Mouse (Mus musculus) myocyte (in vitro differentiated cells): ENCODE data around the gene Slc39a10. TPM values are rescaled to one million over a fixed set of nuclear protein-coding genes. Genes with fewer than 3 reads are reported as not detected.

Experiments
- H3K27me3 ChIP-seq: one replicate; pipeline ENCODE4 v1.6.1; 2011; ENCODE audit not compliant: control insufficient read depth, insufficient read depth, insufficient read length
- H3K36me3 ChIP-seq: one replicate; pipeline ENCODE4 v1.6.1; 2011; ENCODE audit not compliant: control insufficient read depth, insufficient read depth
- H3K4me2 ChIP-seq: one replicate; pipeline ENCODE4 v1.6.1; 2011; ENCODE audit warnings: low read depth, control low read depth
- H3K4me3 ChIP-seq: one replicate; pipeline ENCODE4 v1.5.1; 2011; ENCODE audit warnings: mild to moderate bottlenecking, control low read depth, moderate library complexity
- H3K79me2 ChIP-seq: one replicate; pipeline ENCODE4 v1.6.1; 2011; ENCODE audit not compliant: control insufficient read depth, insufficient read depth
- H3ac ChIP-seq: one replicate; pipeline ENCODE4 v1.6.1; 2011; ENCODE audit not compliant: control insufficient read depth, insufficient read length
- CEBPB ChIP-seq: IDR thresholded peaks from 2 replicates; pipeline ENCODE4 v1.6.1; 2011; ENCODE audit warnings: mild to moderate bottlenecking, moderate library complexity; ENCODE audit not compliant: poor library complexity, insufficient read depth, severe bottlenecking
- E2F4 ChIP-seq: IDR thresholded peaks from one replicate; pipeline ENCODE4 v1.6.1; 2011; ENCODE audit warnings: mild to moderate bottlenecking, control low read depth, moderate library complexity; ENCODE audit not compliant: insufficient read depth
- MAX ChIP-seq: IDR thresholded peaks from one replicate; pipeline ENCODE4 v1.6.1; 2011; ENCODE audit warnings: low read depth, mild to moderate bottlenecking, control low read depth
- MYOD1 ChIP-seq, 3 experiments: IDR thresholded peaks; one replicate each; pipeline ENCODE4 v1.6.1; 2011; ENCODE audit warnings: control low read depth in 2 of 3, low read depth in 2 of 3, mild to moderate bottlenecking in 2 of 3, moderate library complexity in 1 of 3; ENCODE audit not compliant: insufficient read length in 2 of 3, control insufficient read depth in 1 of 3
- MYOG ChIP-seq, 3 experiments: IDR thresholded peaks; one replicate each; pipeline ENCODE4 v1.6.1; 2011; ENCODE audit warnings: control low read depth in 2 of 3, low read depth in 2 of 3, mild to moderate bottlenecking in 2 of 3; ENCODE audit not compliant: insufficient read length in 2 of 3, control insufficient read depth in 1 of 3, insufficient read depth in 1 of 3
- POLR2A ChIP-seq: IDR thresholded peaks from one replicate; pipeline ENCODE4 v1.6.1; 2011; ENCODE audit warnings: low read depth, mild to moderate bottlenecking, control low read depth, moderate library complexity; ENCODE audit not compliant: insufficient read length
- POLR2AphosphoS2 ChIP-seq: IDR thresholded peaks from one replicate; pipeline ENCODE4 v1.6.1; 2011; ENCODE audit warnings: low read depth, control low read depth; ENCODE audit not compliant: insufficient read length
- REST ChIP-seq: IDR thresholded peaks from one replicate; pipeline ENCODE4 v1.6.1; 2011; ENCODE audit warnings: mild to moderate bottlenecking, control low read depth, moderate library complexity; ENCODE audit not compliant: insufficient read depth, insufficient read length
- SRF ChIP-seq: IDR thresholded peaks from one replicate; pipeline ENCODE4 v1.6.1; 2011; ENCODE audit warnings: low read depth; ENCODE audit not compliant: control insufficient read depth, insufficient read length
- TCF12 ChIP-seq: IDR thresholded peaks from one replicate; pipeline ENCODE4 v1.6.1; 2011; ENCODE audit warnings: mild to moderate bottlenecking, control low read depth; ENCODE audit not compliant: poor library complexity, insufficient read depth, severe bottlenecking
- TCF3 ChIP-seq: IDR thresholded peaks from one replicate; pipeline ENCODE4 v1.6.1; 2011; ENCODE audit warnings: low read depth, control low read depth; ENCODE audit not compliant: insufficient read length
- USF1 ChIP-seq: IDR thresholded peaks from one replicate; pipeline ENCODE4 v1.6.1; 2011; ENCODE audit warnings: low read depth, mild to moderate bottlenecking, control low read depth, moderate library complexity
- polyA plus RNA-seq: library from polyadenylated mRNA; unstranded; fragments of >200 nt; fragmentation: generic; extraction: Trizol; gene quantifications from one replicate; pipeline ENCODE4 v1.2.1, GENCODE M21; 2012; ENCODE audit warnings: missing spikeins

The Slc39a10 gene
- polyA plus RNA-seq, 1 experiment = 2.3 TPM

DNA sequence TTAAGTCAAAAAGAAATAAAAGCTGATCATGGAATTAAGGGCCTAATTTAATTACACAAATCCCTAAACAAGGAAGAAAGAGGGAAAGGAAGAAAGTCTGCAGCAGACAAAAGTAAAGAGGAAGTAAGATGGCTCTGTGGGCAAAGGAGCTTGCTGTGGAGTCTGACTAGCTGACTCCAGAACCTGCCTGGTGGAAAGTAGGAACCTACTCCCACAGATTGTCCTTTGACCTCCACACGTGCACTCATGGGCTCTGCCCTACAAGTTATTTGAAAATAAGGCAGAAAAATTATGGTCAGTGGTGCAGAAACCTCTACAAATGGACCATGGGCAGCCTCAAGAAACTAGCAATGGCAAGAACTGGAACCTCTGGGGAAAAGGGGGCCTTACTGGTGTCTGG is 32.6 kb downstream of the Slc39a10 start:
- Histone ChIP-seq H3K27me3 (no peaks in the 10 kb centered on the region), H3ac (no peak overlapping the region), H3K4me3 (no peak overlapping the region), H3K4me2 (no peak overlapping the region), H3K36me3 (no peaks in the 10 kb centered on the region), H3K79me2 (no peaks in the 10 kb centered on the region)
- TF ChIP-seq TCF12 (no peak), CEBPB (no peak), E2F4 (no peak), MYOG (IDR thresholded peaks at IDR 0.05; ENCODE audit: control insufficient read depth in 1 of 3, insufficient read depth in 1 of 3, insufficient read length in 2 of 3, low read depth in 2 of 3) (no peak), POLR2AphosphoS2 (no peak), SRF (no peak), MYOD1 (IDR thresholded peaks at IDR 0.05; ENCODE audit: control insufficient read depth in 1 of 3, insufficient read length in 2 of 3, low read depth in 2 of 3) (no peak), POLR2A (no peak), REST (no peak)

DNA sequence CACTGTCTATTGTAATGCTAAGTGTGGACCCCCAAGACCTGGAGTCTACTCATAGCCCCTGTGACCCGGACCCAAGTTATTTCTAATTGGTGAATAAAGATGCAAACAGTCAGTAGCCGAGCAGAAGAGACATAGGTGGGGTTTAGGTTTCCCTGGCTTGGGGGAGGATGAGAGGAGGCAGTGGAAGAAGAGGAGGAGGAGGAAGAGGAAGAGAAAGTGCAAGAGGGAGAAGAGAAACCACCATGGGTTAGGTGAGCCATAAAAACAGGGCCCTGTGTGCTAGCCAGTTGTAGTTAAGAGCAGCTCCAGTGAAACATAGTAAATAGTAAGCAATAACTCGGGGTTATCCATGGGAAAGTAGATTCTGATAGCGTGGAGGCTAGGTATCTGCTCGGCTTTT is 34.1 kb downstream of the Slc39a10 start:
- TF ChIP-seq TCF3 (no peak), POLR2AphosphoS2 (no peak), MYOD1 (IDR thresholded peaks at IDR 0.05; ENCODE audit: control insufficient read depth in 1 of 3, insufficient read length in 2 of 3, low read depth in 2 of 3) (no peak), MAX (no peak), POLR2A (no peak), REST (no peak), USF1 (no peak), CEBPB (no peak), SRF (no peak)
- Histone ChIP-seq H3K36me3 (no peaks in the 10 kb centered on the region), H3K79me2 (no peaks in the 10 kb centered on the region), H3K4me3 (no peak overlapping the region), H3K4me2 (no peak overlapping the region), H3ac (no peak overlapping the region), H3K27me3 (no peaks in the 10 kb centered on the region)

DNA sequence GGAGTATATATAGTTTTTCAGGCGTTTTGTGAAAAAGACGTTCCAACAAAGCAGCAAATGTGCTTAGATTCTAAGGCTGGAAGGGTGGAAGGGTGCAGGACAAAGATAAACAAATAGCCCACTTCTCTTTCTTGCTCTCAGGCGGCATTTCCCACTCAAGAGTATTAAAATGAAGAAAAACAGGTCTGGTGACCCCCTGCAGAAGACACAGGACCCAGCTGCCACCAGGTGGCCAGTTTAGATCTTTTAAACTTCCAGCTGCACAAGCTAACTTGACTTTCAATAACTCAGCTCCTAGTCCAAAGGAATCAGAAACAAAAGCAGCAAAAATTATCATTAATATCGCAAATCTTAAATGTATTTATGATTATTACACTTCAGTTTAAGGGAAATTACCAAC is 36.2 kb downstream of the Slc39a10 start:
- TF ChIP-seq TCF3 (no peak), MYOG (IDR thresholded peaks at IDR 0.05; ENCODE audit: control insufficient read depth in 1 of 3, insufficient read depth in 1 of 3, insufficient read length in 2 of 3, low read depth in 2 of 3) (no peak), CEBPB (no peak), E2F4 (no peak), SRF (no peak), TCF12 (no peak), MYOD1 (IDR thresholded peaks at IDR 0.05; ENCODE audit: control insufficient read depth in 1 of 3, insufficient read length in 2 of 3, low read depth in 2 of 3) (no peak)
- no peaks in the 10 kb centered on the region for H3K79me2 ChIP-seq
- no peak overlapping the region for H3K4me3 ChIP-seq
- no peak overlapping the region for H3K4me2 ChIP-seq
- H3K27me3 ChIP-seq = no peaks in the 10 kb centered on the region
- H3K36me3 ChIP-seq = no peaks in the 10 kb centered on the region
- H3ac ChIP-seq = no peak overlapping the region

DNA sequence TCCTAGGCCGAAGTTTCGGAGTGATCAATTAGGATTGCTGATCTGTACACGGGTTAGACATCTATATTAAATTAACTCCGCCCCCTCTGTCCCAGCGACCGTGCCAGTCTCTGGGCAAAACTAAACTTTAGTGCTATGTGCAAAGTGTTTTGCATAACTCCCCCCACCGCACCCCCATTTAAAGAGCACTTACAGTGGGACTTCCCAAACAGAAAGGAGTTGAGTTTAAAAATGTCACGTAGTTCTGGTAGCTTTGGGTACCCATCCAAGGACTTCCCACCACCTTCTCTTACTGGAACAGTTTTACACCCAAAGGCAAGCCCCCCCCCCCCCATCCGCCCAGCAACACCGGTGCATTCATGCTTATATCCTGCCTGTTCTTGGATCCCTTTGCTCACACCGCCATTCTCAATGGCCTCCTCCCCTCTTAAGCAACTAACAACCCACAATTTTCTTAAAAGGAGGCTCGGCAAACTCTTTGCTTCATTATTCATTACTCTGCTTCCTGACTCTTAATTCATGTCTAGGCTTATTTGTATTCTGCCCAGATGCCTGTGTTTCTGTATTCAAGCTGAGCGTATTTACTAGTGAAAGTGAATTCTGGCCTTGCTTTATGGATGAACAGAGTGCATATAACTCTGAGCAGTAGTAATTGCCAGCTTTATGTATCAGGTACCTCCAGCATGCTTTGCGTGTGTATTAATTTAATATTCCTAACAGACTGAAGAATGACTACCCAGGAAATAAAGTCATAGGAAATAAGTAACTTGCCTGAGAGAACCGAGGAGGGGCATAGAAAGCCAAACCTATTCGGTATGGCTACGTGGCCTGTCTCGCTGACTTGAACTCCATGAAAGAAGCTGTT is 38.4 kb downstream of the Slc39a10 start:
- H3K79me2 ChIP-seq = no peaks in the 10 kb centered on the region
- no peaks in the 10 kb centered on the region for H3K36me3 ChIP-seq
- H3K4me3 ChIP-seq = peak overlapping the region; percentile 49
- TF ChIP-seq TCF3 (no peak), POLR2AphosphoS2 (no peak), MYOG (IDR thresholded peaks at IDR 0.05; ENCODE audit: control insufficient read depth in 1 of 3, insufficient read depth in 1 of 3, insufficient read length in 2 of 3, low read depth in 2 of 3) (no peak), POLR2A (no peak), MYOD1 (IDR thresholded peaks at IDR 0.05; ENCODE audit: control insufficient read depth in 1 of 3, insufficient read length in 2 of 3, low read depth in 2 of 3) (no peak), REST (no peak), MAX (no peak), TCF12 (no peak), E2F4 (no peak)
- no peaks in the 10 kb centered on the region for H3K27me3 ChIP-seq
- H3K4me2 ChIP-seq = peak overlapping the region; percentile 73
- H3ac ChIP-seq = peak overlapping the region; percentile 99

DNA sequence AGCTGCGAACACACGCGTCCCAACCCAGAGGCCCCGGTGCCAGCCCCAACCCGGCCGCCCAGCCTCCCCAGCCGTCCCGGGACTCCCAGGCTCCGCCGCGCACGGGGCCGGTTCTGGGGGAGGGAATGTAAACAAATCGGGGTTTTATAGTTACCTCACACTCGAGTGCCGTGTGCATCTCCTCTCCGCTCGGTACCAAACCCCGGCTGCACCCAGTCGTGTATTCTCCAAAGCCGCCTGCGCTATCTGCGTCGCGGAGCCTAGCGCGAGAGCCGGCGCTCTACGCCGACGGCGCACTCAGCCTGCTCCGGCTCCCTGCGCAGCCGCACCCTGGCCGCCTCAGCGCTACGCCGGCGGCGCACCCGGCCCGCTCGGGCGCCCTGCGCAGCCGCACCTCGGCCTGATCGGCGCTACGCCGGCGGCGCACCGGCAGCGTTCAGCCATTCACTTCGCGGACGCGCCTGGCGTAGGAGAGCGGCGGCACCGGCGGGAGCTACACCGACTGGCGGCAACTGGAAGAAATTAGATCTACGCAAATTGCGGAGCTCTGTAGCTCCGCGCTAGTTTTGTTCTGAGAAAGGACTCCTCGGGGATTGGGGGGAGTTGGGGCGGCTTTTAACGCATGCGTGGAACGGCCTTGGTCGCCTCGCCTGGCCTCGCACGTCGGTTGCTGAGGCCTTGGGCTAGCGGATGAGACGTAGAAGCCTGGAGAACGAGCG is 39.2 kb downstream of the Slc39a10 start:
- Histone ChIP-seq H3K4me3 (peak overlapping the region; percentile 49), H3K79me2 (no peaks in the 10 kb centered on the region), H3K27me3 (no peaks in the 10 kb centered on the region), H3K36me3 (no peaks in the 10 kb centered on the region), H3ac (peak overlapping the region; percentile 99), H3K4me2 (peak overlapping the region; percentile 73)
- TF ChIP-seq MYOG (IDR thresholded peaks at IDR 0.05; ENCODE audit: control insufficient read depth in 1 of 3, insufficient read depth in 1 of 3, insufficient read length in 2 of 3, low read depth in 2 of 3) = peak in 1 of 3 experiments; percentile 18
- no peak for TF ChIP-seq E2F4
- TF ChIP-seq POLR2A = peak; percentile 85
- TF ChIP-seq POLR2AphosphoS2 = peak; percentile 64
